Mouse (Mus musculus): Measurements from ENCODE around the gene Dgke.

GRCm38 (mm10) chr11:89024181-89024881 is 42.3 kb downstream of the Dgke start:
- TF ChIP-seq CTCF (IDR thresholded peaks at IDR 0.05; ENCODE audit: low read depth, low read length) = no peak
- no peak for TF ChIP-seq GATA1 (IDR thresholded peaks at IDR 0.05; ENCODE audit: borderline replicate concordance, low read length)
- TF ChIP-seq GATA2 (IDR thresholded peaks at IDR 0.05; ENCODE audit: borderline replicate concordance, low read depth, low read length) = no peak

Measured in G1E (cell line).